14 mouse cellular contexts compared by ENCODE assay signal in genomic region chr6:64304709-64305476, GRCm38 (mm10).
"Had no signal": no experiment of that assay in that cellular context is flagged by ENCODE, and none has a peak within 500 bp of the region (broad histone marks: within the 10 kb centered on the region; RNA-seq: fewer than 3 reads in every experiment).

No protein-coding gene starts in this region.

- H3K27ac ChIP-seq: limb, embryonic 15.5 days; liver, embryonic 12.5 days; neural tube, embryonic 13.5 days; stomach, embryonic 15.5 days had no signal

- H3K4me2 ChIP-seq: limb, embryonic 15.5 days; liver, embryonic 12.5 days; lung, embryonic 14.5 days; neural tube, embryonic 13.5 days; stomach, embryonic 15.5 days had no signal

- H3K4me3 ChIP-seq: limb, embryonic 15.5 days; liver, embryonic 12.5 days; myocyte; neural tube, embryonic 13.5 days; stomach, embryonic 15.5 days had no signal

- ATAC-seq: liver, embryonic 12.5 days had no signal

- H3K36me3 ChIP-seq: limb, embryonic 15.5 days; liver, embryonic 12.5 days; neural tube, embryonic 13.5 days; stomach, embryonic 15.5 days had no signal

- DNase-seq: kidney, adult 8-10 months; kidney, postnatal 25 days; layer of hippocampus, postnatal 36 days; lung, embryonic 14.5 days; lung, postnatal 10 days; lung, postnatal 4 days; right cerebral cortex, postnatal 14 days; thymus, adult 2 months; thymus, postnatal 25 days had no signal

- H3K9ac ChIP-seq: limb, embryonic 15.5 days; liver, embryonic 12.5 days; lung, embryonic 14.5 days; neural tube, embryonic 13.5 days; stomach, embryonic 15.5 days had no signal

- H3K4me1 ChIP-seq: limb, embryonic 15.5 days; liver, embryonic 12.5 days; neural tube, embryonic 13.5 days; stomach, embryonic 15.5 days had no signal

- H3K9me3 ChIP-seq: limb, embryonic 15.5 days; liver, embryonic 12.5 days; neural tube, embryonic 13.5 days; stomach, embryonic 15.5 days had no signal

- H3K27me3 ChIP-seq: limb, embryonic 15.5 days; liver, embryonic 12.5 days; neural tube, embryonic 13.5 days; stomach, embryonic 15.5 days had no signal
